Mouse (Mus musculus) cortical plate, adult 2 months (tissue): ENCODE data around the gene Vmn1r173. TPM values are rescaled to one million over a fixed set of nuclear protein-coding genes. Genes with fewer than 3 reads are reported as not detected.
"Not testable (repeated sequence)": the region's sequence is repeated elsewhere in the genome, so short reads cannot be mapped to it uniquely, and the experiment has no call there.

Source experiments
- H3K27ac ChIP-seq: fragments of 200-500 bp; 2 replicates; pipeline ENCODE4 v1.5.1; 2012; ENCODE audit warnings: low read length, control low read depth, inconsistent platforms; ENCODE audit not compliant: insufficient read depth
- H3K4me1 ChIP-seq: fragments of 200-500 bp; 2 replicates; pipeline ENCODE4 v1.6.1; 2011; ENCODE audit warnings: low read length; ENCODE audit not compliant: control insufficient read depth, insufficient read depth
- H3K4me3 ChIP-seq: fragments of 200-500 bp; 2 replicates; pipeline ENCODE4 v1.5.1; 2011; ENCODE audit warnings: mild to moderate bottlenecking, low read length, control low read depth; ENCODE audit not compliant: insufficient read depth
- CTCF ChIP-seq: fragments of 200-500 bp; IDR thresholded peaks from 2 replicates; pipeline ENCODE4 v1.5.1; 2011; ENCODE audit warnings: mild to moderate bottlenecking, control low read depth, low read length; ENCODE audit not compliant: insufficient read depth; ENCODE audit errors: extremely low read depth
- POLR2A ChIP-seq: fragments of 200-500 bp; IDR thresholded peaks from 2 replicates; pipeline ENCODE4 v1.6.1; 2011; ENCODE audit warnings: mild to moderate bottlenecking, low read length, control low read depth; ENCODE audit not compliant: insufficient read depth; ENCODE audit errors: extremely low read depth
- polyA plus RNA-seq: library from polyadenylated mRNA; depleted of rRNA; stranded (reverse); fragments of >200 nt; gene quantifications from 2 replicates; pipeline ENCODE4 v1.2.3, GENCODE M21; 2012; rRNA removed

Gene Vmn1r173
- not detected in 2 replicates for polyA plus RNA-seq

GRCm38 (mm10) chr7:23700403-23700802 lies at the start of gene Vmn1r173:
Vmn1r173 (plus strand) TSS chr7:23700703.
- not testable (repeated sequence) for H3K27ac ChIP-seq, H3K4me1 ChIP-seq, H3K4me3 ChIP-seq

GRCm38 (mm10) chr7:23658016-23658415 lies 42.5 kb upstream of the Vmn1r173 start, which contains the start of gene Vmn1r172:
Vmn1r172 (plus strand) TSS chr7:23658316.
- no peak for TF ChIP-seq CTCF
- TF ChIP-seq POLR2A: no peak
- Histone ChIP-seq H3K4me1 (no peaks in the 10 kb centered on the region), H3K27ac (no peak within 1 kb of the TSS), H3K4me3 (no peak within 1 kb of the TSS)

- not testable (repeated sequence) for H3K4me1 ChIP-seq, H3K4me3 ChIP-seq
These were observed 51.5 kb downstream of the Vmn1r173 start, which contains the start of gene Vmn1r174 for GRCm38 (mm10) chr7:23751970-23752369. Vmn1r174 (plus strand) TSS chr7:23752270.

More at GRCm38 (mm10) chr7:23751970-23752369, 51.5 kb downstream of the Vmn1r173 start, which contains the start of gene Vmn1r174:
- not testable (repeated sequence) for H3K27ac ChIP-seq

Other genes starting within 250 kb of the Vmn1r173 start
- not detected in 2 replicates for gene Vmn1r167, start 193.5 kb upstream of the Vmn1r173 start, polyA plus RNA-seq
- gene Vmn1r168, start 161.0 kb upstream of the Vmn1r173 start, polyA plus RNA-seq: not detected in 2 replicates
- gene Vmn1r169, start 125.2 kb upstream of the Vmn1r173 start, polyA plus RNA-seq: not detected in 2 replicates
- gene Vmn1r170, start 94.5 kb upstream of the Vmn1r173 start, polyA plus RNA-seq: not detected in 2 replicates
- gene Vmn1r171, start 70.0 kb upstream of the Vmn1r173 start, polyA plus RNA-seq: not detected in 2 replicates
- gene Vmn1r172, start 42.4 kb upstream of the Vmn1r173 start, polyA plus RNA-seq: not detected in 2 replicates
- not detected in 2 replicates for gene Vmn1r174, start 51.6 kb downstream of the Vmn1r173 start, polyA plus RNA-seq
- not detected in 2 replicates for gene Vmn1r175, start 109.9 kb downstream of the Vmn1r173 start, polyA plus RNA-seq
- not detected in 2 replicates for gene Vmn1r176, start 136.7 kb downstream of the Vmn1r173 start, polyA plus RNA-seq
- not detected in 2 replicates for gene Vmn1r177, start 165.7 kb downstream of the Vmn1r173 start, polyA plus RNA-seq
- gene Vmn1r178, start 191.3 kb downstream of the Vmn1r173 start, polyA plus RNA-seq: not detected in 2 replicates
- not detected in 2 replicates for gene Vmn1r179, start 226.3 kb downstream of the Vmn1r173 start, polyA plus RNA-seq
- not detected in 2 replicates for gene Vmn1r180, start 249.9 kb downstream of the Vmn1r173 start, polyA plus RNA-seq